Mouse (Mus musculus) layer of hippocampus, postnatal 36 days (tissue): Measurements from ENCODE around the gene Olfr763. TPM values are rescaled to one million over a fixed set of nuclear protein-coding genes. Genes with fewer than 3 reads are reported as not detected.
"Not testable (repeated sequence)": the region's sequence is repeated elsewhere in the genome, so short reads cannot be mapped to it uniquely, and the experiment has no call there.

Experiments
- DNase-seq, 2 experiments: peaks; one replicate each; pipeline ENCODE4 v3.0.0; 2022
- total RNA-seq, 2 experiments: library from RNA; stranded (reverse); gene quantifications; 2 replicates each; pipeline ENCODE4 v1.2.3; 2021

Gene Olfr763
- not detected for total RNA-seq

GRCm38 (mm10) chr10:129010288-129010841 lies at the start of gene Olfr763:
Gene Olfr763 (plus strand): TSS chr10:129010791.
- DNase-seq, result no peak

GRCm38 (mm10) chr10:128964961-128965360 lies 45.6 kb upstream of the Olfr763 start:
- no peak for DNase-seq

- DNase-seq, result no peak
Observed at GRCm38 (mm10) chr10:128965871-128966270, 44.7 kb upstream of the Olfr763 start.

- DNase-seq, result no peak
Observed at GRCm38 (mm10) chr10:128968341-128968749, 42.2 kb upstream of the Olfr763 start.

GRCm38 (mm10) chr10:128970740-128971250 lies 39.8 kb upstream of the Olfr763 start:
- no peak for DNase-seq

- DNase-seq, result no peak
Observed at GRCm38 (mm10) chr10:128972841-128973240, 37.8 kb upstream of the Olfr763 start.

GRCm38 (mm10) chr10:128976395-128976794 lies 34.2 kb upstream of the Olfr763 start:
- no peak for DNase-seq

- DNase-seq, result peak; percentile 35 to 57
Observed at GRCm38 (mm10) chr10:128977522-128978114, 33.0 kb upstream of the Olfr763 start.

GRCm38 (mm10) chr10:128980644-128981365 lies 29.8 kb upstream of the Olfr763 start:
- no peak for DNase-seq

GRCm38 (mm10) chr10:128989131-128989530 lies 21.5 kb upstream of the Olfr763 start, which contains the start of gene Olfr9:
Gene Olfr9 (plus strand): TSS chr10:128989431.
- not testable (repeated sequence) for DNase-seq

GRCm38 (mm10) chr10:128990129-128990850 lies 20.3 kb upstream of the Olfr763 start:
- DNase-seq, result not testable (repeated sequence)

- DNase-seq, result no peak
Observed at GRCm38 (mm10) chr10:128990994-128991393, 19.6 kb upstream of the Olfr763 start.

GRCm38 (mm10) chr10:128995796-128996195 lies 14.8 kb upstream of the Olfr763 start:
- no peak for DNase-seq

GRCm38 (mm10) chr10:128996523-128997040 lies 14.0 kb upstream of the Olfr763 start:
- DNase-seq, result no peak

- DNase-seq, result no peak
Observed at GRCm38 (mm10) chr10:129004032-129004920, 6.3 kb upstream of the Olfr763 start.

- DNase-seq, result not testable (repeated sequence)
Observed at GRCm38 (mm10) chr10:129011511-129011910, 920 bp downstream of the Olfr763 start.

- DNase-seq, result no peak
Observed at GRCm38 (mm10) chr10:129014477-129014876, 3.9 kb downstream of the Olfr763 start.

GRCm38 (mm10) chr10:129023319-129023718 lies 12.7 kb downstream of the Olfr763 start:
- DNase-seq, result no peak

GRCm38 (mm10) chr10:129026018-129026662 lies 15.5 kb downstream of the Olfr763 start:
- DNase-seq, result peak in 1 of 2 experiments; percentile 18

- DNase-seq, result no peak
Observed at GRCm38 (mm10) chr10:129028343-129028742, 17.8 kb downstream of the Olfr763 start.

GRCm38 (mm10) chr10:129039796-129040195 lies 29.2 kb downstream of the Olfr763 start, which contains the start of gene Olfr764-ps1:
Gene Olfr764-ps1 (minus strand): TSS chr10:129039896.
- no peak for DNase-seq
